Comparison of ENCODE assay signal across 14 mouse cellular contexts in the genomic region with DNA sequence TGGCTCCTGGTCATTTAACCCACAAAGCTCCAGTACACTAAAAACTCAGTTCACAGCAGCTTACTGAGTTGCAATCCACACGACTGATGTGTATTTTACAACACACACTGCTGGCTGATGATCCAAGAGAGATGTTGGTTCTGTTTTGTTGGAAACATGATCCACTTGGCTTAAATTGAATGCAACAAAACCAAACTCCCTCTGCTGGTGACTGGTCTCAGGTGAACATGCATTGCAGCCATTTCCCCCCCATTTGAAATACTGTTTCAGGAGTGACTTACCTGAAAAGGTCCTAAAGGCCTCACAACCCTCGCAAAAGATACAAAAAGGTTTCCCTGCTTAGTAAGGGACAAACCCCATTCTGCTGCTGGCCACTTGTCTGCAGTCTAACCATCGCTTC.
DNase-seq lines count a peak whose midpoint lies in the region; ATAC-seq and TF ChIP-seq lines count a peak whose summit lies in the region.
"Had no signal": no experiment of that assay in that cellular context is flagged by ENCODE, and none has a peak within 500 bp of the region (broad histone marks: within the 10 kb centered on the region; RNA-seq: fewer than 3 reads in every experiment).

No protein-coding gene starts in this region.

- no peak overlapping the region for H3K4me2 ChIP-seq in intestine, postnatal 0 days (replicated peaks; ENCODE audit: low read depth)
- no peak overlapping the region for H3K4me2 ChIP-seq in intestine, embryonic 16.5 days (ENCODE audit: low read depth, low read length)
- no peak overlapping the region for H3K4me2 ChIP-seq in liver, embryonic 14.5 days (ENCODE audit: low read depth)
- H3K4me2 ChIP-seq: neural tube, embryonic 15.5 days had no signal

- TF ChIP-seq EP300 in liver, embryonic 14.5 days (IDR thresholded peaks at IDR 0.05; ENCODE audit: low read depth), result no peak

- no peaks in the 10 kb centered on the region for H3K9me3 ChIP-seq in intestine, postnatal 0 days (ENCODE audit: control insufficient read depth)
- no peaks in the 10 kb centered on the region for H3K9me3 ChIP-seq in intestine, embryonic 16.5 days (ENCODE audit: control insufficient read depth, low read length)
- no peaks in the 10 kb centered on the region for H3K9me3 ChIP-seq in liver, embryonic 14.5 days (ENCODE audit: control insufficient read depth, low read length)
- H3K9me3 ChIP-seq: heart, embryonic 10.5 days; megakaryocyte, embryonic 14.5 days; neural tube, embryonic 15.5 days had no signal

- TF ChIP-seq CTCF in intestine, postnatal 0 days (IDR thresholded peaks at IDR 0.05; ENCODE audit: low read depth), result peak; percentile 39
- TF ChIP-seq CTCF in liver, embryonic 14.5 days (IDR thresholded peaks at IDR 0.05; ENCODE audit: low read depth), result peak; percentile 40; the same call in 1 of the 2 replicates

- 70% methylated on average over 3 of the region's 3 CpGs for WGBS in intestine, postnatal 0 days
- WGBS in intestine, embryonic 16.5 days, result 64% methylated on average over 3 of the region's 3 CpGs
- WGBS in liver, embryonic 14.5 days (ENCODE audit: insufficient replicate concordance), result 59% methylated on average over 3 of the region's 3 CpGs

- H3K9ac ChIP-seq in intestine, postnatal 0 days (ENCODE audit: low read depth, low read length), result no peak overlapping the region
- no peak overlapping the region for H3K9ac ChIP-seq in intestine, embryonic 16.5 days (ENCODE audit: low read depth, low read length)
- no peak overlapping the region for H3K9ac ChIP-seq in liver, embryonic 14.5 days (replicated peaks)
- H3K9ac ChIP-seq: neural tube, embryonic 15.5 days had no signal

- no peak overlapping the region for H3K27ac ChIP-seq in intestine, postnatal 0 days (ENCODE audit: low read depth, low read length)
- no peak overlapping the region for H3K27ac ChIP-seq in intestine, embryonic 16.5 days (ENCODE audit: low read length)
- no peak overlapping the region for H3K27ac ChIP-seq in liver, embryonic 14.5 days
- H3K27ac ChIP-seq: heart, embryonic 10.5 days; neural tube, embryonic 15.5 days had no signal

- no peaks in the 10 kb centered on the region for H3K4me1 ChIP-seq in intestine, postnatal 0 days (replicated peaks; ENCODE audit: control insufficient read depth, insufficient read depth, low read length)
- H3K4me1 ChIP-seq in intestine, embryonic 16.5 days (ENCODE audit: control insufficient read depth, insufficient read depth, low read length), result no peaks in the 10 kb centered on the region
- H3K4me1 ChIP-seq in liver, embryonic 14.5 days (replicated peaks; ENCODE audit: control insufficient read depth in 2 of 2, insufficient read depth in 2 of 2, low read length in 1 of 2), result peaks cover 0 to 10% of the 10 kb centered on the region in 2 experiments; a peak in 2 of 4 replicates
- H3K4me1 ChIP-seq: megakaryocyte, embryonic 14.5 days had no signal

- no peak for ATAC-seq in intestine, postnatal 0 days
- ATAC-seq in intestine, embryonic 16.5 days, result no peak
- ATAC-seq in liver, embryonic 14.5 days (ENCODE audit: insufficient read depth), result no peak
- ATAC-seq: CD4-positive, CD25-positive, alpha-beta regulatory T cell, adult 4 months; lung, postnatal 0 days had no signal

- H3K36me3 ChIP-seq in intestine, postnatal 0 days (ENCODE audit: control insufficient read depth, insufficient read depth), result no peaks in the 10 kb centered on the region
- no peaks in the 10 kb centered on the region for H3K36me3 ChIP-seq in intestine, embryonic 16.5 days (ENCODE audit: control insufficient read depth, insufficient read depth, low read length)
- H3K36me3 ChIP-seq in liver, embryonic 14.5 days (replicated peaks; ENCODE audit: control insufficient read depth, insufficient read depth, low read depth), result no peaks in the 10 kb centered on the region
- H3K36me3 ChIP-seq: heart, embryonic 10.5 days; neural tube, embryonic 15.5 days had no signal

- no peak overlapping the region for H3K4me3 ChIP-seq in intestine, postnatal 0 days (ENCODE audit: low read depth, low read length)
- no peak overlapping the region for H3K4me3 ChIP-seq in intestine, embryonic 16.5 days (ENCODE audit: low read length)
- no peak overlapping the region for H3K4me3 ChIP-seq in liver, embryonic 14.5 days (ENCODE audit: insufficient read depth in 1 of 2, low read depth in 2 of 2, low read length in 2 of 2)
- H3K4me3 ChIP-seq: heart, embryonic 10.5 days; megakaryocyte, embryonic 14.5 days; neural tube, embryonic 15.5 days had no signal

- H3K27me3 ChIP-seq in intestine, postnatal 0 days (replicated peaks; ENCODE audit: control insufficient read depth, insufficient read depth, low read length), result no peaks in the 10 kb centered on the region
- no peaks in the 10 kb centered on the region for H3K27me3 ChIP-seq in intestine, embryonic 16.5 days (replicated peaks; ENCODE audit: control insufficient read depth, insufficient read depth, low read length)
- no peaks in the 10 kb centered on the region for H3K27me3 ChIP-seq in liver, embryonic 14.5 days (ENCODE audit: control insufficient read depth, insufficient read depth, low read length)
- H3K27me3 ChIP-seq: megakaryocyte, embryonic 14.5 days; neural tube, embryonic 15.5 days had no signal

- DNase-seq in liver, embryonic 14.5 days (ENCODE audit: low read depth in 3 of 3, low spot score in 3 of 3), result no peak
- DNase-seq in liver (no peak), ES-CJ7 (ENCODE audit: low read depth, low spot score) (peak; percentile 9)
- peak; percentile 48 for DNase-seq in brain, adult 2 months (ENCODE audit: low read depth, low spot score)
- DNase-seq in layer of hippocampus, postnatal 14 days (ENCODE audit: low spot score in 2 of 2), result no peak
- DNase-seq: cerebellum, adult 2 months; gastrocnemius, postnatal 14 days had no signal

Comparison
In these comparisons a context has a peak if more than half of its experiments do, and no peak if none do; other contexts are left out.
1. DNase-seq: peak in ES-CJ7 (single experiment) and brain, adult 2 months (single experiment); none in liver, embryonic 14.5 days (0 of 3), liver (single experiment) and layer of hippocampus, postnatal 14 days (0 of 2).